Mouse (Mus musculus): ENCODE measurements at regions not wholly inside any gene's neighbourhood (a gene's known extent, or its start where the extent isn't known, plus 50 kb on each side); places are given as distances from the start of the nearest gene placed in this dataset.

- DNase-seq (ENCODE audit: inconsistent ontology term), result no peak
Measured at GRCm38 (mm10) chr2:34042336-34042735, 154.6 kb upstream of the Mvb12b start.

- no peak for DNase-seq (ENCODE audit: inconsistent ontology term)
Measured at GRCm38 (mm10) chr2:34038982-34039381, 151.2 kb upstream of the Mvb12b start.

- no peak for DNase-seq (ENCODE audit: inconsistent ontology term)
Measured at GRCm38 (mm10) chr2:34033212-34033611, 145.5 kb upstream of the Mvb12b start.

GRCm38 (mm10) chr2:34031421-34031820 lies 143.7 kb upstream of the Mvb12b start:
- DNase-seq (ENCODE audit: inconsistent ontology term), result no peak

GRCm38 (mm10) chr2:34031001-34031412 lies 143.3 kb upstream of the Mvb12b start:
- DNase-seq (ENCODE audit: inconsistent ontology term), result peak; percentile 86

GRCm38 (mm10) chr2:34027445-34027844 lies 139.7 kb upstream of the Mvb12b start:
- DNase-seq (ENCODE audit: inconsistent ontology term), result peak; percentile 42

- no peak for DNase-seq (ENCODE audit: inconsistent ontology term)
Measured at GRCm38 (mm10) chr2:34026566-34027360, 139.0 kb upstream of the Mvb12b start.

GRCm38 (mm10) chr2:34025715-34026360 lies 138.1 kb upstream of the Mvb12b start:
- DNase-seq (ENCODE audit: inconsistent ontology term), result no peak

- DNase-seq (ENCODE audit: inconsistent ontology term), result no peak
Measured at GRCm38 (mm10) chr2:34017142-34017453, 129.4 kb upstream of the Mvb12b start.

- DNase-seq (ENCODE audit: inconsistent ontology term), result no peak
Measured at GRCm38 (mm10) chr2:34016350-34017141, 128.8 kb upstream of the Mvb12b start.

- DNase-seq (ENCODE audit: inconsistent ontology term), result no peak
Measured at GRCm38 (mm10) chr2:34015640-34015995, 127.9 kb upstream of the Mvb12b start.

- DNase-seq (ENCODE audit: inconsistent ontology term), result no peak
Measured at GRCm38 (mm10) chr2:34014868-34015639, 127.3 kb upstream of the Mvb12b start.

GRCm38 (mm10) chr2:34010166-34010565 lies 122.4 kb upstream of the Mvb12b start:
- no peak for DNase-seq (ENCODE audit: inconsistent ontology term)

GRCm38 (mm10) chr2:34007916-34008315 lies 120.2 kb upstream of the Mvb12b start:
- no peak for DNase-seq (ENCODE audit: inconsistent ontology term)

GRCm38 (mm10) chr2:33997106-33997505 lies 109.4 kb upstream of the Mvb12b start:
- no peak for DNase-seq (ENCODE audit: inconsistent ontology term)

- no peak for DNase-seq (ENCODE audit: inconsistent ontology term)
Measured at GRCm38 (mm10) chr2:33996331-33996730, 108.6 kb upstream of the Mvb12b start.

- no peak for DNase-seq (ENCODE audit: inconsistent ontology term)
Measured at GRCm38 (mm10) chr2:33991299-33991698, 103.6 kb upstream of the Mvb12b start.

- no peak for DNase-seq (ENCODE audit: inconsistent ontology term)
Measured at GRCm38 (mm10) chr2:33990711-33991110, 103.0 kb upstream of the Mvb12b start.

- DNase-seq (ENCODE audit: inconsistent ontology term), result no peak
Measured at GRCm38 (mm10) chr2:33989555-33990370, 102.0 kb upstream of the Mvb12b start.

- peak; percentile 37 for DNase-seq (ENCODE audit: inconsistent ontology term)
Measured at GRCm38 (mm10) chr2:33986420-33986819, 98.7 kb upstream of the Mvb12b start.

GRCm38 (mm10) chr2:33985316-33985715 lies 97.6 kb upstream of the Mvb12b start:
- DNase-seq (ENCODE audit: inconsistent ontology term), result no peak
